Mouse (Mus musculus): ENCODE data around the gene Atp2a3.

- TF ChIP-seq CTCF (IDR thresholded peaks at IDR 0.05; ENCODE audit: borderline replicate concordance, extremely low read depth, insufficient read depth, insufficient read length): no peak
- no peak for TF ChIP-seq POLR2A (IDR thresholded peaks at IDR 0.05; ENCODE audit: borderline replicate concordance, extremely low read depth, insufficient read depth, insufficient read length, poor library complexity, severe bottlenecking)
Measured at GRCm38 (mm10) chr11:72986745-72987144, 25.8 kb downstream of the Atp2a3 start.
